Mouse (Mus musculus) liver, postnatal 0 days (tissue): ENCODE measurements around the gene Cenpp. TPM values are rescaled to one million over a fixed set of nuclear protein-coding genes. Genes with fewer than 3 reads are reported as not detected.

Experiments used
- ATAC-seq: fragments of 200-750 bp; cut with Nextera tagmentation; 2 replicates; pipeline ENCODE4 v1.8.0; 2017; ENCODE audit warnings: mild to moderate bottlenecking, moderate library complexity
- DNase-seq: peaks from one replicate; pipeline ENCODE4 v3.0.0-alpha.2; 2016
- H3K27ac ChIP-seq: fragments of 300-500 bp; sonication (generic); 2 replicates; pipeline ENCODE4 v1.5.1; 2014; ENCODE audit warnings: antibody characterized with exemption, moderate library complexity, mild to moderate bottlenecking, low read depth
- H3K27me3 ChIP-seq: fragments of 300-500 bp; sonication (generic); 2 replicates; pipeline ENCODE4 v1.6.1; 2014; ENCODE audit warnings: low read length, control low read depth, mixed read lengths; ENCODE audit not compliant: insufficient read depth
- H3K36me3 ChIP-seq: fragments of 300-500 bp; sonication (generic); replicated peaks from 2 replicates; pipeline ENCODE4 v1.6.1; 2014; ENCODE audit warnings: mild to moderate bottlenecking, control low read depth, low read length, moderate library complexity, mixed read lengths; ENCODE audit not compliant: insufficient read depth
- H3K4me1 ChIP-seq: fragments of 300-500 bp; sonication (generic); 2 replicates; pipeline ENCODE4 v1.6.1; 2014; ENCODE audit warnings: antibody characterized with exemption, mild to moderate bottlenecking, control low read depth; ENCODE audit not compliant: insufficient read depth
- H3K4me2 ChIP-seq: fragments of 300-500 bp; sonication (generic); 2 replicates; pipeline ENCODE4 v1.6.1; 2014; ENCODE audit warnings: low read depth, mild to moderate bottlenecking, low read length, moderate library complexity, mixed read lengths
- H3K4me3 ChIP-seq: fragments of 300-500 bp; sonication (generic); 2 replicates; pipeline ENCODE4 v1.5.1; 2014; ENCODE audit warnings: low read depth, low read length
- H3K9ac ChIP-seq: fragments of 300-500 bp; sonication (generic); replicated peaks from 2 replicates; pipeline ENCODE4 v1.6.1; 2014; ENCODE audit warnings: mild to moderate bottlenecking, moderate library complexity
- H3K9me3 ChIP-seq: fragments of 300-500 bp; sonication (generic); 2 replicates; pipeline ENCODE4 v1.6.1; 2016; ENCODE audit warnings: mild to moderate bottlenecking, control low read depth, low read length, mixed read lengths
- CTCF ChIP-seq: sonication (generic); IDR thresholded peaks from 2 replicates; pipeline ENCODE4 v1.5.1; 2016; ENCODE audit warnings: antibody characterized with exemption, low read depth
- EP300 ChIP-seq: IDR thresholded peaks from 2 replicates; pipeline ENCODE4 v1.6.1; 2016; ENCODE audit warnings: antibody characterized with exemption, low read depth, mild to moderate bottlenecking
- WGBS: fragments of 180-500 bp; shearing (Covaris S2); extraction: QIAGEN DNeasy Blood & Tissue Kit; methylation state at CpG from one replicate; pipeline ENCODE4 v1.1.7; 2014; ENCODE audit not compliant: insufficient replicate concordance; 5-methylcytosine and 5-hydroxymethylcytosine counted together
- polyA plus RNA-seq: library from polyadenylated mRNA; unstranded; fragments of >200 nt; fragmentation: Nextera tagmentation; extraction: Ambion mirVana; gene quantifications from 2 replicates; pipeline ENCODE4 v1.2.1, GENCODE M21; 2015

The Cenpp gene
- polyA plus RNA-seq, 1 experiment from 2014 or later = 13.7 TPM

- H3K4me2 ChIP-seq = no peak overlapping the region
- TF ChIP-seq CTCF (no peak), EP300 (no peak)
- H3K27me3 ChIP-seq = no peaks in the 10 kb centered on the region
- DNase-seq (no peak), ATAC-seq (no peak)
- no peaks in the 10 kb centered on the region for H3K4me1 ChIP-seq
- H3K9me3 ChIP-seq = no peaks in the 10 kb centered on the region
- 83% methylated on average over 15 of the region's 15 CpGs for WGBS
- H3K4me3 ChIP-seq = no peak overlapping the region
- peaks cover 36% of the 10 kb centered on the region for H3K36me3 ChIP-seq
- no peak overlapping the region for H3K9ac ChIP-seq
- no peak overlapping the region for H3K27ac ChIP-seq
Observed at GRCm38 (mm10) chr13:49461458-49462132, 191.0 kb downstream of the Cenpp start.

- Histone ChIP-seq H3K9ac (no peak overlapping the region), H3K36me3 (peaks cover 39% of the 10 kb centered on the region), H3K27ac (no peak overlapping the region), H3K4me2 (no peak overlapping the region), H3K27me3 (no peaks in the 10 kb centered on the region), H3K9me3 (no peaks in the 10 kb centered on the region), H3K4me1 (no peaks in the 10 kb centered on the region), H3K4me3 (no peak overlapping the region)
- 77% methylated on average over 5 of the region's 5 CpGs for WGBS
- DNase-seq = no peak
- TF ChIP-seq EP300 = no peak
- TF ChIP-seq CTCF = no peak
- no peak for ATAC-seq
Observed at GRCm38 (mm10) chr13:49460692-49461414, 191.7 kb downstream of the Cenpp start.

- no peak for ATAC-seq
- DNase-seq = no peak
- Histone ChIP-seq H3K27ac (no peak overlapping the region), H3K4me3 (no peak overlapping the region), H3K9me3 (no peaks in the 10 kb centered on the region), H3K4me2 (no peak overlapping the region), H3K9ac (no peak overlapping the region), H3K36me3 (peaks cover 36% of the 10 kb centered on the region), H3K27me3 (no peaks in the 10 kb centered on the region), H3K4me1 (no peaks in the 10 kb centered on the region)
- no peak for TF ChIP-seq EP300
- no peak for TF ChIP-seq CTCF
- WGBS = 75% methylated on average over 4 of the region's 4 CpGs
Observed at GRCm38 (mm10) chr13:49460276-49460675, 192.3 kb downstream of the Cenpp start.

- 30% methylated on average over 5 of the region's 5 CpGs for WGBS
- peak; percentile 68 for ATAC-seq
- H3K4me2 ChIP-seq = no peak overlapping the region
- H3K4me1 ChIP-seq = no peaks in the 10 kb centered on the region
- H3K27me3 ChIP-seq = no peaks in the 10 kb centered on the region
- no peaks in the 10 kb centered on the region for H3K9me3 ChIP-seq
- peak; percentile 83 for DNase-seq
- no peak overlapping the region for H3K9ac ChIP-seq
- H3K27ac ChIP-seq = no peak overlapping the region
- TF ChIP-seq EP300 (no peak), CTCF (peak; percentile 98)
- H3K36me3 ChIP-seq = peaks cover 26% of the 10 kb centered on the region; the same call in 1 of the 2 replicates
- H3K4me3 ChIP-seq = no peak overlapping the region
Observed at GRCm38 (mm10) chr13:49449318-49449749, 203.3 kb downstream of the Cenpp start.

GRCm38 (mm10) chr13:49444451-49444850 is 208.1 kb downstream of the Cenpp start:
- TF ChIP-seq EP300 = no peak
- no peak for TF ChIP-seq CTCF
- Histone ChIP-seq H3K27me3 (no peaks in the 10 kb centered on the region), H3K9me3 (no peaks in the 10 kb centered on the region), H3K36me3 (peaks cover 22% of the 10 kb centered on the region), H3K4me1 (no peaks in the 10 kb centered on the region), H3K4me3 (no peak overlapping the region), H3K27ac (no peak overlapping the region), H3K4me2 (no peak overlapping the region), H3K9ac (no peak overlapping the region)
- ATAC-seq (no peak), DNase-seq (no peak)
- 90% methylated on average over 6 of the region's 6 CpGs for WGBS

- peaks cover 26% of the 10 kb centered on the region for H3K36me3 ChIP-seq
- no peak overlapping the region for H3K9ac ChIP-seq
- TF ChIP-seq CTCF (no peak), EP300 (no peak)
- no peak overlapping the region for H3K4me2 ChIP-seq
- H3K27me3 ChIP-seq = no peaks in the 10 kb centered on the region
- no peak overlapping the region for H3K27ac ChIP-seq
- H3K4me3 ChIP-seq = no peak overlapping the region
- H3K9me3 ChIP-seq = no peaks in the 10 kb centered on the region
- H3K4me1 ChIP-seq = no peaks in the 10 kb centered on the region; the same call in 1 of the 2 replicates
- WGBS = 74% methylated on average over 4 of the region's 4 CpGs
- no peak for ATAC-seq
- DNase-seq = no peak
Observed at GRCm38 (mm10) chr13:49436170-49436569, 216.4 kb downstream of the Cenpp start.
